In genomic region chr14:121279106-121279505, GRCm38 (mm10) we compare ENCODE assay signal across 8 mouse cellular contexts.
A peak's percentile ranks its signal among the peaks of the same experiment; 100 is the strongest.
DNase-seq lines count a peak whose midpoint lies in the region; ATAC-seq and TF ChIP-seq lines count a peak whose summit lies in the region.

No protein-coding gene starts in this region.

- TF ChIP-seq CTCF in heart, adult 2 months (IDR thresholded peaks at IDR 0.05): peak; percentile 99
- peak; percentile 94 for TF ChIP-seq CTCF in kidney, adult 2 months (conservative IDR thresholded peaks at IDR 0.05; ENCODE audit: insufficient read depth, insufficient read length, low read depth, low read length)

- no peak overlapping the region for H3K9ac ChIP-seq in embryonic facial prominence, embryonic 12.5 days
- H3K9ac ChIP-seq in heart, adult 2 months (ENCODE audit: low read depth, low read length): no peak overlapping the region
- H3K9ac ChIP-seq in limb, embryonic 11.5 days (ENCODE audit: low read length): no peak overlapping the region
- no peak overlapping the region for H3K9ac ChIP-seq in midbrain, embryonic 15.5 days

- no peaks in the 10 kb centered on the region for H3K4me1 ChIP-seq in embryonic facial prominence, embryonic 12.5 days
- peaks cover 5% of the 10 kb centered on the region for H3K4me1 ChIP-seq in heart, adult 2 months (ENCODE audit: control insufficient read depth, insufficient read depth, low read length)
- no peaks in the 10 kb centered on the region for H3K4me1 ChIP-seq in kidney, adult 2 months (ENCODE audit: control insufficient read depth, insufficient read depth, low read length)
- no peaks in the 10 kb centered on the region for H3K4me1 ChIP-seq in limb, embryonic 11.5 days (ENCODE audit: control insufficient read depth, insufficient read depth, low read length)
- no peaks in the 10 kb centered on the region for H3K4me1 ChIP-seq in midbrain, embryonic 15.5 days

- no peak overlapping the region for H3K4me2 ChIP-seq in embryonic facial prominence, embryonic 12.5 days (replicated peaks)
- H3K4me2 ChIP-seq in limb, embryonic 11.5 days (ENCODE audit: low read depth, severe bottlenecking): no peak overlapping the region
- no peak overlapping the region for H3K4me2 ChIP-seq in midbrain, embryonic 15.5 days

- peak; percentile 71 for DNase-seq in 416B (ENCODE audit: low read depth)
- peak; percentile 89 to 91 for DNase-seq in adrenal gland, postnatal 36 days
- peak; percentile 76 to 86 for DNase-seq in heart, adult 2 months
- peak; percentile 84 for DNase-seq in kidney, adult 2 months
- peak; percentile 92 for DNase-seq in limb, embryonic 11.5 days (ENCODE audit: low spot score)
- peak; percentile 57 to 77 for DNase-seq in spleen, adult 18-20 months

- 0 out of 2 replicates have a peak overlapping the region, but pooled peaks have one; percentile 41 for H3K27ac ChIP-seq in embryonic facial prominence, embryonic 12.5 days
- no peak overlapping the region for H3K27ac ChIP-seq in heart, adult 2 months
- no peak overlapping the region for H3K27ac ChIP-seq in kidney, adult 2 months (ENCODE audit: insufficient read depth, low read depth, low read length)
- H3K27ac ChIP-seq in limb, embryonic 11.5 days (replicated peaks; ENCODE audit: low read depth, low read length): no peak overlapping the region
- no peak overlapping the region for H3K27ac ChIP-seq in midbrain, embryonic 15.5 days

- 29% methylated on average over 6 of the region's 6 CpGs for WGBS in embryonic facial prominence, embryonic 12.5 days
- WGBS in heart, adult 2 months: 26% methylated on average over 6 of the region's 6 CpGs
- WGBS in kidney, adult 2 months: 19% methylated on average over 6 of the region's 6 CpGs
- 27% methylated on average over 6 of the region's 6 CpGs for WGBS in limb, embryonic 11.5 days
- WGBS in midbrain, embryonic 15.5 days: 33% methylated on average over 6 of the region's 6 CpGs

- 0 out of 2 replicates have a peak, but pooled peaks have one; percentile 11 for ATAC-seq in embryonic facial prominence, embryonic 12.5 days (ENCODE audit: insufficient number of reproducible peaks, insufficient read depth, low FRiP score, low TSS enrichment)
- ATAC-seq in limb, embryonic 11.5 days (ENCODE audit: insufficient number of reproducible peaks, low FRiP score, low TSS enrichment, low read depth): 0 out of 2 replicates have a peak, but pooled peaks have one; percentile 48
- peak; percentile 76 for ATAC-seq in midbrain, embryonic 15.5 days (replicated peaks)

- TF ChIP-seq EP300 in heart, adult 2 months (IDR thresholded peaks at IDR 0.05; ENCODE audit: insufficient read depth, low read depth, low read length): peak; percentile 95

- no peaks in the 10 kb centered on the region for H3K27me3 ChIP-seq in embryonic facial prominence, embryonic 12.5 days
- H3K27me3 ChIP-seq in heart, adult 2 months (ENCODE audit: control insufficient read depth, insufficient read depth, low read length): no peaks in the 10 kb centered on the region
- H3K27me3 ChIP-seq in kidney, adult 2 months (replicated peaks; ENCODE audit: control insufficient read depth, insufficient read depth, low read length): no peaks in the 10 kb centered on the region
- H3K27me3 ChIP-seq in limb, embryonic 11.5 days (ENCODE audit: control insufficient read depth, insufficient read depth, low read length): no peaks in the 10 kb centered on the region
- no peaks in the 10 kb centered on the region for H3K27me3 ChIP-seq in midbrain, embryonic 15.5 days (replicated peaks)

- no peaks in the 10 kb centered on the region for H3K9me3 ChIP-seq in embryonic facial prominence, embryonic 12.5 days
- no peaks in the 10 kb centered on the region for H3K9me3 ChIP-seq in limb, embryonic 11.5 days (ENCODE audit: control insufficient read depth, low read length)
- no peaks in the 10 kb centered on the region for H3K9me3 ChIP-seq in midbrain, embryonic 15.5 days

- no peaks in the 10 kb centered on the region for H3K79me2 ChIP-seq in heart, adult 2 months (replicated peaks; ENCODE audit: control insufficient read depth, insufficient read depth, low read length)

- H3K4me3 ChIP-seq in embryonic facial prominence, embryonic 12.5 days: no peak overlapping the region
- no peak overlapping the region for H3K4me3 ChIP-seq in heart, adult 2 months
- no peak overlapping the region for H3K4me3 ChIP-seq in kidney, adult 2 months (ENCODE audit: insufficient read depth, low read depth, low read length)
- H3K4me3 ChIP-seq in limb, embryonic 11.5 days (ENCODE audit: low read depth, low read length): no peak overlapping the region
- no peak overlapping the region for H3K4me3 ChIP-seq in midbrain, embryonic 15.5 days

- no peak for TF ChIP-seq POLR2A in heart, adult 2 months (IDR thresholded peaks at IDR 0.05; ENCODE audit: insufficient read depth, low read depth, low read length)
- TF ChIP-seq POLR2A in kidney, adult 2 months (IDR thresholded peaks at IDR 0.05; ENCODE audit: low read depth, low read length): no peak

- peaks cover 94% of the 10 kb centered on the region for H3K36me3 ChIP-seq in embryonic facial prominence, embryonic 12.5 days
- no peaks in the 10 kb centered on the region for H3K36me3 ChIP-seq in heart, adult 2 months (ENCODE audit: control insufficient read depth, insufficient read depth, low read length)
- no peaks in the 10 kb centered on the region for H3K36me3 ChIP-seq in kidney, adult 2 months (ENCODE audit: control insufficient read depth, insufficient read depth, low read length)
- peaks cover 36% of the 10 kb centered on the region for H3K36me3 ChIP-seq in limb, embryonic 11.5 days (ENCODE audit: control insufficient read depth, insufficient read depth, low read length)
- peaks cover 22% of the 10 kb centered on the region; the same call in 1 of the 2 replicates for H3K36me3 ChIP-seq in midbrain, embryonic 15.5 days (replicated peaks)

- intact Hi-C loops in heart, adult 2 months (cut with DNase I): loop anchor here (1.0 kb wide), 2 partner anchors 100 to 172 kb away; no protein-coding TSS in a partner anchor

Comparison
In these comparisons a context has a peak if more than half of its experiments do, and no peak if none do; other contexts are left out.
1. ATAC-seq: peak in every context shown above with its lines; median percentile 76 in midbrain, embryonic 15.5 days; 48 in limb, embryonic 11.5 days; 11 in embryonic facial prominence, embryonic 12.5 days.